Mouse (Mus musculus) midbrain, embryonic 10.5 days (tissue): Measurements from ENCODE around the gene Csmd2. TPM values are rescaled to one million over a fixed set of nuclear protein-coding genes. Genes with fewer than 3 reads are reported as not detected.

ENCODE experiments used
- DNase-seq: peaks from one replicate; pipeline ENCODE4 v3.0.0-alpha.2; 2017; ENCODE audit warnings: low spot score
- H3K27ac ChIP-seq: fragments of 300-500 bp; sonication (generic); replicated peaks from 2 replicates; pipeline ENCODE4 v1.5.1; 2016; ENCODE audit warnings: mild to moderate bottlenecking
- H3K27me3 ChIP-seq: fragments of 300-500 bp; sonication (generic); 2 replicates; pipeline ENCODE4 v1.6.1; 2016; ENCODE audit warnings: low read depth, mild to moderate bottlenecking; ENCODE audit not compliant: poor library complexity, severe bottlenecking
- H3K36me3 ChIP-seq: fragments of 300-500 bp; sonication (generic); 2 replicates; pipeline ENCODE4 v1.6.1; 2016; ENCODE audit warnings: mild to moderate bottlenecking, moderate library complexity
- H3K4me1 ChIP-seq: fragments of 300-500 bp; sonication (generic); 2 replicates; pipeline ENCODE4 v1.6.1; 2016
- H3K4me3 ChIP-seq: fragments of 300-500 bp; sonication (generic); 2 replicates; pipeline ENCODE4 v1.5.1; 2016; ENCODE audit warnings: mild to moderate bottlenecking, moderate library complexity
- H3K9me3 ChIP-seq: fragments of 300-500 bp; sonication (generic); replicated peaks from 2 replicates; pipeline ENCODE4 v1.6.1; 2016; ENCODE audit warnings: mild to moderate bottlenecking
- WGBS: fragments of 180-500 bp; shearing (Covaris S2); methylation state at CpG from one replicate; pipeline ENCODE4 v1.1.7; 2016; 5-methylcytosine and 5-hydroxymethylcytosine counted together
- polyA plus RNA-seq: library from polyadenylated mRNA; unstranded; fragments of >200 nt; fragmentation: Nextera tagmentation; extraction: Ambion mirVana; gene quantifications from 2 replicates; pipeline ENCODE4 v1.2.1, GENCODE M21; 2016

Gene Csmd2
- polyA plus RNA-seq, 1 experiment from 2014 or later, result 1.00 TPM

GRCm38 (mm10) chr4:128341315-128341714 is 353.7 kb downstream of the Csmd2 start:
- DNase-seq, result no peak
- Histone ChIP-seq H3K27me3 (no peaks in the 10 kb centered on the region), H3K36me3 (no peaks in the 10 kb centered on the region), H3K9me3 (no peaks in the 10 kb centered on the region), H3K4me1 (no peaks in the 10 kb centered on the region), H3K27ac (no peak overlapping the region), H3K4me3 (no peak overlapping the region)
- 85% methylated on average over 7 of the region's 7 CpGs for WGBS

GRCm38 (mm10) chr4:128342208-128342607 is 354.6 kb downstream of the Csmd2 start:
- Histone ChIP-seq H3K27me3 (no peaks in the 10 kb centered on the region), H3K4me3 (no peak overlapping the region), H3K27ac (no peak overlapping the region), H3K4me1 (no peaks in the 10 kb centered on the region), H3K9me3 (no peaks in the 10 kb centered on the region), H3K36me3 (no peaks in the 10 kb centered on the region)
- DNase-seq, result no peak
- 72% methylated on average over 1 of the region's 1 CpGs for WGBS

GRCm38 (mm10) chr4:128358751-128359150 is 371.1 kb downstream of the Csmd2 start:
- 90% methylated on average over 11 of the region's 11 CpGs for WGBS
- H3K9me3 ChIP-seq, result no peaks in the 10 kb centered on the region; the same call in 1 of the 2 replicates
- no peak overlapping the region for H3K4me3 ChIP-seq
- H3K36me3 ChIP-seq, result no peaks in the 10 kb centered on the region
- no peak overlapping the region for H3K27ac ChIP-seq
- no peaks in the 10 kb centered on the region for H3K27me3 ChIP-seq
- DNase-seq, result no peak
- H3K4me1 ChIP-seq, result no peaks in the 10 kb centered on the region

- no peaks in the 10 kb centered on the region for H3K9me3 ChIP-seq
- no peak overlapping the region for H3K27ac ChIP-seq
- no peaks in the 10 kb centered on the region for H3K27me3 ChIP-seq
- H3K4me1 ChIP-seq, result no peaks in the 10 kb centered on the region
- DNase-seq, result no peak
- WGBS, result 82% methylated on average over 4 of the region's 4 CpGs
- H3K4me3 ChIP-seq, result no peak overlapping the region
- H3K36me3 ChIP-seq, result no peaks in the 10 kb centered on the region
Measured at GRCm38 (mm10) chr4:128365851-128366250, 378.2 kb downstream of the Csmd2 start.

GRCm38 (mm10) chr4:128368088-128368487 is 380.4 kb downstream of the Csmd2 start:
- 95% methylated on average over 6 of the region's 6 CpGs for WGBS
- no peaks in the 10 kb centered on the region for H3K9me3 ChIP-seq
- DNase-seq, result no peak
- H3K27ac ChIP-seq, result no peak overlapping the region
- H3K4me1 ChIP-seq, result no peaks in the 10 kb centered on the region
- no peaks in the 10 kb centered on the region for H3K36me3 ChIP-seq
- H3K27me3 ChIP-seq, result no peaks in the 10 kb centered on the region
- no peak overlapping the region for H3K4me3 ChIP-seq

- no peak overlapping the region for H3K27ac ChIP-seq
- H3K9me3 ChIP-seq, result no peaks in the 10 kb centered on the region
- DNase-seq, result no peak
- no peak overlapping the region for H3K4me3 ChIP-seq
- WGBS, result 80% methylated on average over 6 of the region's 6 CpGs
- H3K27me3 ChIP-seq, result 0 out of 2 replicates have a peak, but pooled peaks cover 3% of the 10 kb centered on the region
- H3K36me3 ChIP-seq, result no peaks in the 10 kb centered on the region
- no peaks in the 10 kb centered on the region for H3K4me1 ChIP-seq
Measured at GRCm38 (mm10) chr4:128371766-128372165, 384.1 kb downstream of the Csmd2 start.

- Histone ChIP-seq H3K9me3 (no peaks in the 10 kb centered on the region), H3K36me3 (no peaks in the 10 kb centered on the region), H3K27me3 (0 out of 2 replicates have a peak, but pooled peaks cover 3% of the 10 kb centered on the region), H3K4me3 (no peak overlapping the region), H3K4me1 (no peaks in the 10 kb centered on the region), H3K27ac (no peak overlapping the region)
- DNase-seq, result no peak
- 84% methylated on average over 6 of the region's 6 CpGs for WGBS
Measured at GRCm38 (mm10) chr4:128373196-128373595, 385.5 kb downstream of the Csmd2 start.

GRCm38 (mm10) chr4:128374051-128374450 is 386.4 kb downstream of the Csmd2 start:
- DNase-seq, result no peak
- H3K9me3 ChIP-seq, result no peaks in the 10 kb centered on the region
- WGBS, result 89% methylated on average over 5 of the region's 5 CpGs
- no peak overlapping the region for H3K4me3 ChIP-seq
- 0 out of 2 replicates have a peak, but pooled peaks cover 3% of the 10 kb centered on the region for H3K27me3 ChIP-seq
- no peak overlapping the region for H3K27ac ChIP-seq
- H3K36me3 ChIP-seq, result no peaks in the 10 kb centered on the region
- H3K4me1 ChIP-seq, result peaks cover 8% of the 10 kb centered on the region

GRCm38 (mm10) chr4:128378946-128379345 is 391.3 kb downstream of the Csmd2 start:
- 0 out of 2 replicates have a peak, but pooled peaks cover 3% of the 10 kb centered on the region for H3K27me3 ChIP-seq
- no peaks in the 10 kb centered on the region for H3K36me3 ChIP-seq
- H3K4me1 ChIP-seq, result peaks cover 9% of the 10 kb centered on the region
- no peaks in the 10 kb centered on the region for H3K9me3 ChIP-seq
- DNase-seq, result no peak
- 46% methylated on average over 2 of the region's 2 CpGs for WGBS
- H3K27ac ChIP-seq, result no peak overlapping the region
- H3K4me3 ChIP-seq, result no peak overlapping the region

GRCm38 (mm10) chr4:128381331-128381730 is 393.7 kb downstream of the Csmd2 start:
- WGBS, result 80% methylated on average over 6 of the region's 6 CpGs
- Histone ChIP-seq H3K4me1 (peaks cover 9% of the 10 kb centered on the region), H3K27ac (no peak overlapping the region), H3K36me3 (no peaks in the 10 kb centered on the region), H3K9me3 (no peaks in the 10 kb centered on the region), H3K4me3 (no peak overlapping the region), H3K27me3 (no peaks in the 10 kb centered on the region)
- DNase-seq, result no peak

- Histone ChIP-seq H3K9me3 (no peaks in the 10 kb centered on the region), H3K27me3 (no peaks in the 10 kb centered on the region), H3K27ac (no peak overlapping the region), H3K36me3 (no peaks in the 10 kb centered on the region), H3K4me1 (peaks cover 4% of the 10 kb centered on the region), H3K4me3 (no peak overlapping the region)
- 93% methylated on average over 7 of the region's 7 CpGs for WGBS
- no peak for DNase-seq
Measured at GRCm38 (mm10) chr4:128383800-128384199, 396.1 kb downstream of the Csmd2 start.

GRCm38 (mm10) chr4:128391484-128391883 is 403.8 kb downstream of the Csmd2 start:
- no peak for DNase-seq
- Histone ChIP-seq H3K4me3 (no peak overlapping the region), H3K27ac (peak overlapping the region; percentile 69), H3K4me1 (peaks cover 31% of the 10 kb centered on the region), H3K36me3 (no peaks in the 10 kb centered on the region), H3K27me3 (0 out of 2 replicates have a peak, but pooled peaks cover 20% of the 10 kb centered on the region), H3K9me3 (no peaks in the 10 kb centered on the region)
- WGBS, result 87% methylated on average over 5 of the region's 5 CpGs

GRCm38 (mm10) chr4:128392279-128392678 is 404.6 kb downstream of the Csmd2 start:
- H3K9me3 ChIP-seq, result no peaks in the 10 kb centered on the region
- peak overlapping the region; percentile 69 for H3K27ac ChIP-seq
- H3K27me3 ChIP-seq, result 0 out of 2 replicates have a peak, but pooled peaks cover 20% of the 10 kb centered on the region
- whole genome bisulfite sequencing, result 19% methylated on average over 3 of the region's 3 CpGs
- DNase-seq, result peak; percentile 55
- no peaks in the 10 kb centered on the region for H3K36me3 ChIP-seq
- H3K4me3 ChIP-seq, result no peak overlapping the region; the same call in 1 of the 2 replicates
- H3K4me1 ChIP-seq, result peaks cover 37% of the 10 kb centered on the region

GRCm38 (mm10) chr4:128393864-128394263 is 406.2 kb downstream of the Csmd2 start:
- Histone ChIP-seq H3K27ac (no peak overlapping the region; the same call in 1 of the 2 replicates), H3K4me3 (no peak overlapping the region), H3K27me3 (0 out of 2 replicates have a peak, but pooled peaks cover 20% of the 10 kb centered on the region), H3K9me3 (no peaks in the 10 kb centered on the region), H3K4me1 (peaks cover 41% of the 10 kb centered on the region), H3K36me3 (no peaks in the 10 kb centered on the region)
- 86% methylated on average over 4 of the region's 4 CpGs for WGBS
- no peak for DNase-seq
